Mouse (Mus musculus) kidney, adult 2 months (tissue): ENCODE measurements at regions not wholly inside any gene's neighbourhood (a gene's known extent, or its start where the extent isn't known, plus 50 kb on each side); places are given as distances from the start of the nearest gene placed in this dataset.
A peak's percentile ranks its signal among the peaks of the same experiment; 100 is the strongest.

Experiments
- DNase-seq: peaks from one replicate; pipeline ENCODE4 v3.0.0; 2021
- H3K27ac ChIP-seq: fragments of 200-500 bp; 2 replicates; pipeline ENCODE4 v1.5.1; 2012; ENCODE audit warnings: low read depth, low read length, control low read depth, inconsistent platforms; ENCODE audit not compliant: insufficient read depth
- H3K27me3 ChIP-seq: fragments of 200-500 bp; replicated peaks from 2 replicates; pipeline ENCODE4 v1.6.1; 2012; ENCODE audit warnings: mild to moderate bottlenecking, moderate library complexity, low read length, inconsistent platforms; ENCODE audit not compliant: control insufficient read depth, insufficient read depth
- H3K36me3 ChIP-seq: fragments of 200-500 bp; 2 replicates; pipeline ENCODE4 v1.6.1; 2012; ENCODE audit warnings: mild to moderate bottlenecking, moderate library complexity, low read length, inconsistent platforms; ENCODE audit not compliant: control insufficient read depth, insufficient read depth
- H3K4me1 ChIP-seq: fragments of 200-500 bp; 2 replicates; pipeline ENCODE4 v1.6.1; 2011; ENCODE audit warnings: low read length; ENCODE audit not compliant: control insufficient read depth, insufficient read depth
- H3K4me3 ChIP-seq: fragments of 200-500 bp; 2 replicates; pipeline ENCODE4 v1.5.1; 2011; ENCODE audit warnings: mild to moderate bottlenecking, low read depth, low read length, control low read depth; ENCODE audit not compliant: insufficient read depth
- CTCF ChIP-seq: fragments of 200-500 bp; conservative IDR thresholded peaks from 2 replicates; pipeline ENCODE4 v1.5.1; 2011; ENCODE audit warnings: low read depth, mild to moderate bottlenecking, control low read depth, low read length, moderate library complexity, mixed read lengths; ENCODE audit not compliant: insufficient read depth, insufficient read length
- POLR2A ChIP-seq: fragments of 200-500 bp; IDR thresholded peaks from one replicate; pipeline ENCODE4 v1.6.1; 2011; ENCODE audit warnings: low read depth, low read length, control low read depth
- WGBS: fragments of 180-500 bp; shearing (Covaris S2); methylation state at CpG from one replicate; pipeline ENCODE4 v1.1.7; 2018; 5-methylcytosine and 5-hydroxymethylcytosine counted together

GRCm38 (mm10) chr10:56660501-56660900 is 283.4 kb downstream of the Gja1 start:
- DNase-seq = no peak
- Histone ChIP-seq H3K27ac (no peak overlapping the region), H3K27me3 (no peaks in the 10 kb centered on the region), H3K36me3 (no peaks in the 10 kb centered on the region), H3K4me1 (no peaks in the 10 kb centered on the region), H3K4me3 (no peak overlapping the region)
- TF ChIP-seq CTCF (no peak), POLR2A (no peak)
- WGBS = 71% methylated on average over 4 of the region's 4 CpGs

DNA sequence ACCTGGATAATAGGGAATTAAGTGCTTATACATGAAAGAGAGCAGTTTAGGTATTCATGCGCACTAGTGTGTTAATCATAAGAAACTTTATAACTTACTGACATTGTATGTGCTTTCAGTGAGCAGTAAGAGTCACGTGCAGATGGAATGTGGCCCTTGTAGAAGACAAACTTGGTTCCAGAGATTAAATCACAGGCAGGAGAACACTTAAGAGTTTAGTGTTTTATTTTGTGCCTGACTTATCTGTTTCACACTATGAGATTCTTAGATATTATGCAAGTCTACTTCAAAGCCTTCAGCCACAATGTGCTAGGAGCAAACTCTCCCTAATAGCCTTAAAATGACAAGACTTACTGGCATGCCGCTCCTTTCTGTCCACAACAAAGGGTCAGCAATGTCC is 296.8 kb downstream of the Gja1 start:
- no peak for TF ChIP-seq CTCF
- TF ChIP-seq POLR2A = no peak
- H3K4me1 ChIP-seq = no peaks in the 10 kb centered on the region
- H3K27ac ChIP-seq = no peak overlapping the region
- H3K27me3 ChIP-seq = no peaks in the 10 kb centered on the region
- H3K36me3 ChIP-seq = no peaks in the 10 kb centered on the region
- H3K4me3 ChIP-seq = no peak overlapping the region
- DNase-seq = no peak
- WGBS = 60% methylated on average over 3 of the region's 3 CpGs

GRCm38 (mm10) chr10:56682901-56683300 is 305.8 kb downstream of the Gja1 start:
- Histone ChIP-seq H3K27me3 (no peaks in the 10 kb centered on the region; the same call in 1 of the 2 replicates), H3K4me1 (no peaks in the 10 kb centered on the region), H3K4me3 (no peak overlapping the region), H3K36me3 (no peaks in the 10 kb centered on the region), H3K27ac (no peak overlapping the region)
- DNase-seq = peak; percentile 53
- WGBS = 75% methylated on average over 3 of the region's 3 CpGs
- no peak for TF ChIP-seq CTCF

- H3K27ac ChIP-seq = peak overlapping the region; percentile 45; the same call in 1 of the 2 replicates
Observed at GRCm38 (mm10) chr10:56685655-56686250, 308.6 kb downstream of the Gja1 start.

GRCm38 (mm10) chr10:56691467-56691866 is 314.3 kb downstream of the Gja1 start:
- H3K4me1 ChIP-seq = no peaks in the 10 kb centered on the region
- no peaks in the 10 kb centered on the region for H3K36me3 ChIP-seq
- DNase-seq = peak; percentile 18
- 68% methylated on average over 2 of the region's 2 CpGs for WGBS
- TF ChIP-seq CTCF = no peak
- TF ChIP-seq POLR2A = no peak
- H3K4me3 ChIP-seq = no peak overlapping the region
- no peaks in the 10 kb centered on the region for H3K27me3 ChIP-seq
- no peak overlapping the region; the same call in 1 of the 2 replicates for H3K27ac ChIP-seq

More at GRCm38 (mm10) chr10:56685655-56686250, 308.6 kb downstream of the Gja1 start:
- H3K4me3 ChIP-seq = no peak overlapping the region
- H3K4me1 ChIP-seq = no peaks in the 10 kb centered on the region
- DNase-seq = peak; percentile 54
- TF ChIP-seq CTCF = no peak
- TF ChIP-seq POLR2A = no peak
- 60% methylated on average over 8 of the region's 8 CpGs for WGBS
- H3K27me3 ChIP-seq = no peaks in the 10 kb centered on the region; the same call in 1 of the 2 replicates
- H3K36me3 ChIP-seq = no peaks in the 10 kb centered on the region

GRCm38 (mm10) chr10:56695100-56695499 is 318.0 kb downstream of the Gja1 start:
- Histone ChIP-seq H3K4me1 (no peaks in the 10 kb centered on the region), H3K4me3 (no peak overlapping the region), H3K27ac (no peak overlapping the region), H3K27me3 (no peaks in the 10 kb centered on the region), H3K36me3 (no peaks in the 10 kb centered on the region)
- no peak for DNase-seq
- TF ChIP-seq CTCF (no peak), POLR2A (no peak)
- WGBS = 38% methylated on average over 3 of the region's 3 CpGs

DNA sequence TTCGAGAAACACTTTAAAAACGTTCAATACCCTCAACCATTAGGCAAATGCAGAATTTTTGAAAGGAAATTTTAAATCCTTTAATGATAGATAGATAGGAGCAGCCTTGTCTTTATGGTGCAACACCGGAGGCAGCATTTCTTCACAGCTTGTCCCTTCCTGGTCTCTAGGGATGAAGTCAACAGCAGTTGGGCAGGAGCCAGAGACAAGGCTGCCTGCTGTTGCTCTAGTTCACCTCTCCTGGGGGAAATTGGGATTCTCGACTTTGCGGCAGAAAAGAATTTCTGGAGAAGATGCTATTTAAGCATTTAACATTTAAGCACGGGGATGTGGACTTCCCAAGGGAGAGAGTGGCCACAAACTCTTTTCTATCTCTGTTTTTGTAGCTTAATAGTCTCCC is 323.0 kb downstream of the Gja1 start:
- no peaks in the 10 kb centered on the region for H3K4me1 ChIP-seq
- H3K36me3 ChIP-seq = no peaks in the 10 kb centered on the region
- H3K27me3 ChIP-seq = no peaks in the 10 kb centered on the region
- peak; percentile 33 for DNase-seq
- H3K4me3 ChIP-seq = no peak overlapping the region
- WGBS = 74% methylated on average over 6 of the region's 6 CpGs
- TF ChIP-seq CTCF (no peak), POLR2A (no peak)
- no peak overlapping the region for H3K27ac ChIP-seq
